Mouse (Mus musculus) 3134 (cell line): ENCODE measurements at regions not wholly inside any gene's neighbourhood (a gene's known extent, or its start where the extent isn't known, plus 50 kb on each side); places are given as distances from the start of the nearest gene placed in this dataset.

Source experiments
- DNase-seq: peaks from one replicate; pipeline ENCODE4 v3.0.0-alpha.2; 2011; ENCODE audit warnings: low spot score; ENCODE audit not compliant: insufficient read length; ENCODE audit errors: extremely low read depth

GRCm38 (mm10) chr1:63856366-63856765 is 87.3 kb upstream of the 4933402D24Rik start:
- DNase-seq, result no peak

DNA sequence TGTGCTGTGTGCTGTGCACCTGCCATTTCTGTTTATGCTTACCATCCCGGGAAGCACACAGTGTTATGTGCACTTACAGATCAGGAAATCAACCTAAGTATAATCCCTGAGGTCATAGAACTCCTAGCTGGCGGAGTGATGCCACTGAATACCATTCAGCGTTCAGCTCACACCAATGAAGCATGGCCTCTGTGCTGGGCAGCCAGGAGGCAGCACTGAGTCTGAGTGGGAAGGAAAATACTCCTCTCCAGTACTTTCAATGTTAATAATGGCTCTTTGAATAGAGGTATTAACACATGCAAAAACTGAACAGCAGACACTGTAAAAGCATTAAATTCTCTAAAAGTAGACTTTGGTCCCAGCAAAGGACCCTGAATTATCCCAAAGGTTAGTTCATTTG is 85.7 kb upstream of the 4933402D24Rik start:
- DNase-seq, result no peak

DNA sequence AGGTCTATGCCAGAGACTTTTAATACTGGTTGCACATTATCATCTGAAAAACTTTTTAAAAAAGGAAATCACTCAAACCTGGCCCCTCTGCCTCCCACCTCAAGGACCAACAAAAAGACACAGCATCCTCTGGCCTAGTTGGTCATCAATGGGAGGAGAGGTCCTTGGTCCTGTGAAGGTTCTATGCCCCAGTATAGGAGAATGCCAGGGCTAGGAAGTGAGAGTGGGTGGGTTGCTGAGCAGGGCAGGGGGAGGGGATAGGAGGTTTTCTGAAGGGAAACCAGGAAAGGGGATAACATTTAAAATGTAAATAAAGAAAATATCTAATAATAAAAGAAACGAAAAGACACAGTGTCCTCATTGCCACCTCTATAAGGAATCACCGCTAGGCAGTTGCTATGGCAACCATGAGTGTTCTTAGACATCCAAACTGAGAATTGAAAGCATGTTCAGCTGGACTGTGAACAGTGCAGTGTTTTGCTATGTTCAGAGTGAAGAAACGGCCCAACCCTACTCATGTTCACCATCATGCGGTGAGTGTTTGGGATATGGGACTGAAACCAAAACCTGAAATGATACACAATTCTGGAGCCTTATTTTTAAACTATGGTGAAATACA is 82.5 kb upstream of the 4933402D24Rik start:
- no peak for DNase-seq

DNA sequence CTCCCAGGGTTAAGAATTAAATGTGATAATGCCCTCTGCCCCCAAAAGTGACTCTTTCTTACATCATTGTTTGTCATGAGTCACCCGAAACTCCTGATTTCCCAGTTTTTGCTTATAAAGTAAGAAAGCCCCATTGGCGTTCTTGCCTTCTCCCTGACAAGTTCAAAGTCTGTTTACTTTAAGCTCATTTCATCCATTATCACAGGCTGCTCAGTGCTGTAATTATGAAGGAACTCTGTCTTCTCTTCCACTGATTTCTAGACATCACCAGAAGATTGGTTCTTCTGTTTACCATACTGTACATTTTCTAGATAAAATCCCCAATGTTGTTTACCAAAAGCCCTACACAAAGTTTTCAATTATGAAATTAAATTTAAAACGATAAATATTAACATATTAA is 81.2 kb upstream of the 4933402D24Rik start:
- no peak for DNase-seq

DNA sequence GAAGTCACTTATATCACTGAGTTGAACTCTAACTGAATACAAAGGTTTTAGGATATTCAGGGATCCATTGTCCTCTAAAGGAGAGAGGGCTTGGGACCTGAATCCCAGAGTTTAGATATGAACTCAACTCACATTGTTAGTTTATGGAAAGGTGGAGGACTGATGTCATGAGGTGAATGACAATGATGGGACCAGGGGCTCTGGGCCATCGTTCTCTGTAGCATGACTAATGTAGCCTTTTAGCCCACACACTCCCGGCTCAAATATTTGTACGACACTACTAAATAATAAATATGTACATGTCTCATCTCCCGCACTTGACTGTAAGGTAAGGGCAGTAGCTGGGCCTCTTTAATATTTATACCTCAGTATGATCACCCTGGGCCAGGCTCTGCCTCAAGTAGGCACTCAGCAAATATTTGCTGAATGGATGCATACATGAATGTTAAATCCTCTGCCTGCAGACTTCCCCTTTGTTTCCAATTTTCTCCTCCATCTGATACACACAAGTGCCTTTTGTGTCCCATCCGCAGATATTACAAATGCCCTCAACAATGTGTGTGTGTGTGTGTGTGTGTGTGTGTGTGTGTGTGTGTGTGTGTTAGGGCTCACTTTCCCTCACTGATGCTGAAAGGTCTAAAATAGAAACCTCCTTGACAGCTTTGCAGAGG is 59.2 kb upstream of the 4933402D24Rik start:
- DNase-seq, result no peak

- DNase-seq, result no peak
These were observed 51.7 kb upstream of the 4933402D24Rik start for GRCm38 (mm10) chr1:63820614-63821270.

DNA sequence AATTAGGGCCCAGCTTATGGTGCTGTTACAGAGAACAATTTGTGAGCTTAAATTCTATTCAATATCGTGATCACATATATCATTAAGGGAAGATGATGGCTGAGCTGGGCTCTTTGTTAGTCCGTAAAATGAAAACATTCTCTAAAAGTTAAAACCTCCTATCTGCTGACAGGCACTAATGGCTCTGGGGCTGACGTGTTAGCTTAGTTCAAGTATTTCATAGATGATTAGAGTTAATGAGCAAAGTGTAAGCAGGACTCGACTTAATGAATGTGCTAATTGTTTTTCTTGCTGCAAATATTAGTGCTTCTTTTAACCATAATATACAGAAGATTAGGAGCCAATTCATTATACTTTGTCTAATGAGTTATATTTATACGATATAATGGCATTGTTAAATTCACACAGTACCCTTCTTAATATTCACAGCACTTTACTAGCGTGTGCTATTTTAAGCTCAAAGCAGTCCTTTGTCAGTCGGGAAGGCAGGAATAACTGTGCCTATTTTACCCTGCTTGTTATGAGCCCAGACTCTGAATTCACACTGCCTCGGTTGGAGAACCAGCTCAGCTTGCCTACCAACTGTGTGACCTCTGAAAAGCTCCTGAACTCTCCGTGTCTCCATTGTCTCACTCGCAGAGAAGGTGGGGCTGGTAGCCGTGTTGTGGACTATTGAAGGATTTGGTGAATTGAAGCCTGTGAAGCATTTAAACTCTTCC is 50.6 kb upstream of the 4933402D24Rik start:
- no peak for DNase-seq
